Mouse (Mus musculus) hindbrain, embryonic 16.5 days (tissue): ENCODE measurements around the gene Dnajb5. TPM values are rescaled to one million over a fixed set of nuclear protein-coding genes. Genes with fewer than 3 reads are reported as not detected.
"Not testable (repeated sequence)": the region's sequence is repeated elsewhere in the genome, so short reads cannot be mapped to it uniquely, and the experiment has no call there.

Source experiments
- ATAC-seq: fragments of 200-750 bp; cut with Nextera tagmentation; 2 replicates; pipeline ENCODE4 v1.8.0; 2017; ENCODE audit warnings: moderate TSS enrichment, moderate library complexity
- H3K27ac ChIP-seq: fragments of 300-500 bp; sonication (generic); 2 replicates; pipeline ENCODE4 v1.5.1; 2014; ENCODE audit warnings: low read depth, mild to moderate bottlenecking, control low read depth, low read length, moderate library complexity
- H3K27me3 ChIP-seq: fragments of 300-500 bp; sonication (generic); replicated peaks from 2 replicates; pipeline ENCODE4 v1.6.1; 2014; ENCODE audit warnings: low read length; ENCODE audit not compliant: control insufficient read depth, insufficient read depth
- H3K36me3 ChIP-seq: fragments of 300-500 bp; sonication (generic); 2 replicates; pipeline ENCODE4 v1.6.1; 2014; ENCODE audit warnings: mild to moderate bottlenecking, low read length, moderate library complexity, mixed read lengths; ENCODE audit not compliant: control insufficient read depth, insufficient read depth
- H3K4me1 ChIP-seq: fragments of 300-500 bp; sonication (generic); 2 replicates; pipeline ENCODE4 v1.6.1; 2014; ENCODE audit warnings: low read depth, low read length; ENCODE audit not compliant: control insufficient read depth, insufficient read depth
- H3K4me2 ChIP-seq: fragments of 300-500 bp; sonication (generic); 2 replicates; pipeline ENCODE4 v1.6.1; 2014; ENCODE audit warnings: mild to moderate bottlenecking, low read length, control low read depth, moderate library complexity
- H3K4me3 ChIP-seq: fragments of 300-500 bp; sonication (generic); 2 replicates; pipeline ENCODE4 v1.5.1; 2014; ENCODE audit warnings: mild to moderate bottlenecking, low read length, control low read depth, moderate library complexity
- H3K9ac ChIP-seq: fragments of 300-500 bp; sonication (generic); 2 replicates; pipeline ENCODE4 v1.6.1; 2014; ENCODE audit warnings: low read depth, mild to moderate bottlenecking, control low read depth, low read length, moderate library complexity
- H3K9me3 ChIP-seq: fragments of 300-500 bp; sonication (generic); 2 replicates; pipeline ENCODE4 v1.6.1; 2014; ENCODE audit warnings: mild to moderate bottlenecking, low read length, moderate library complexity; ENCODE audit not compliant: control insufficient read depth
- WGBS: fragments of 180-500 bp; shearing (Covaris S2); extraction: QIAGEN DNeasy Blood & Tissue Kit; methylation state at CpG from one replicate; pipeline ENCODE4 v1.1.7; 2014; 5-methylcytosine and 5-hydroxymethylcytosine counted together
- polyA plus RNA-seq: library from polyadenylated mRNA; unstranded; fragments of >200 nt; fragmentation: Nextera tagmentation; extraction: Ambion mirVana; gene quantifications from 2 replicates; pipeline ENCODE4 v1.2.1, GENCODE M21; 2015

The Dnajb5 gene
- polyA plus RNA-seq, 1 experiment from 2014 or later, result 45.7 TPM

DNA sequence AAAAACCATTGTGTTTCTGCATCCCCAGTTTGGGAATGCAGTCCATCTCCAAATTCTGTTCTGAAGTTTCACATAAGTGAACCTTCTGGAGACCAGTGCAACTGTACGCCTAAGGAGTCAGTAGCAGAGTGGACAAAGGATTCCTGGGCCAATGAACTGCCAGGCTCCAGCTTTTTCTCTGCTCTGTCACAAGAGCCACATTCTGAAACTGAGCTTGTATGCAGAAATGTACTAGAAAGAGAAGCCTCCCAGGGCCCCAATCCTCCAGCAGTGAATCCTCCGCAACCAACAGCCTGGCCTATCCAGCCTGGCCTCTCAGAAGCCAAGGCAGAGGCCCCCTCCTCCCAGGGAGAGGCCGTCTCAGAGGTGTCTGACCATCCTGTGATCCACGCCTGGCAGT, 23.3 kb downstream of the Dnajb5 start:
- 84% methylated on average over 4 of the region's 4 CpGs for WGBS

GRCm38 (mm10) chr4:42973868-42974267, 24.3 kb downstream of the Dnajb5 start:
- no peaks in the 10 kb centered on the region for H3K4me1 ChIP-seq
- ATAC-seq, result no peak
- 87% methylated on average over 5 of the region's 5 CpGs for WGBS
- no peak overlapping the region for H3K4me2 ChIP-seq
- peaks cover 7% of the 10 kb centered on the region for H3K36me3 ChIP-seq
- H3K27ac ChIP-seq, result no peak overlapping the region
- H3K4me3 ChIP-seq, result no peak overlapping the region
- H3K9ac ChIP-seq, result no peak overlapping the region
- no peaks in the 10 kb centered on the region for H3K27me3 ChIP-seq
- no peaks in the 10 kb centered on the region for H3K9me3 ChIP-seq

More for the DNA sequence above, 23.3 kb downstream of the Dnajb5 start:
- no peaks in the 10 kb centered on the region for H3K27me3 ChIP-seq
- H3K4me3 ChIP-seq, result no peak overlapping the region
- no peak overlapping the region for H3K9ac ChIP-seq
- H3K27ac ChIP-seq, result no peak overlapping the region
- no peaks in the 10 kb centered on the region for H3K9me3 ChIP-seq
- no peak for ATAC-seq
- no peaks in the 10 kb centered on the region; the same call in 1 of the 2 replicates for H3K36me3 ChIP-seq
- no peak overlapping the region for H3K4me2 ChIP-seq
- no peaks in the 10 kb centered on the region for H3K4me1 ChIP-seq

DNA sequence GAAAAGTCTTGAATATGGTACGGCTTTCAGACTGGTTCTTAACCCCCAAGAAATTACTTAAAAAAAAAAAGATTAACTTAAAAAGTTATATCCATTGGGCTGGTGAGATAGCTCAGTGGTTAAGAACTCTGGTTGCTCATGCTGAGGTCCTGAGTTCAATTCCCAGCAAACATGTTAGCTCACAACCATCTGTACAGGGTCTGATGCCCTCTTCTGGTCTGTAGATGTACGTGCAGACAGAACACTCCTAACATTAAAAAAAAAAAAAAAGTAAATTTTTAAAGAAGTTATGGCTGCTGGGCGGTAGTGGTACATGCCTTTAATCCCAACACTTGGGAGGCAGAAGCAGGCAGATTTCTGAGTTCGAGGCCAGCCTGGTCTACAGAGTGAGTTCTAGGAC, 28.4 kb downstream of the Dnajb5 start:
- H3K36me3 ChIP-seq, result peaks cover 19% of the 10 kb centered on the region
- no peak overlapping the region for H3K4me2 ChIP-seq
- H3K9me3 ChIP-seq, result no peaks in the 10 kb centered on the region
- H3K27me3 ChIP-seq, result no peaks in the 10 kb centered on the region
- ATAC-seq, result no peak
- 94% methylated on average over 4 of the region's 4 CpGs for whole genome bisulfite sequencing
- H3K27ac ChIP-seq, result no peak overlapping the region
- H3K9ac ChIP-seq, result no peak overlapping the region
- H3K4me3 ChIP-seq, result no peak overlapping the region
- H3K4me1 ChIP-seq, result no peaks in the 10 kb centered on the region

DNA sequence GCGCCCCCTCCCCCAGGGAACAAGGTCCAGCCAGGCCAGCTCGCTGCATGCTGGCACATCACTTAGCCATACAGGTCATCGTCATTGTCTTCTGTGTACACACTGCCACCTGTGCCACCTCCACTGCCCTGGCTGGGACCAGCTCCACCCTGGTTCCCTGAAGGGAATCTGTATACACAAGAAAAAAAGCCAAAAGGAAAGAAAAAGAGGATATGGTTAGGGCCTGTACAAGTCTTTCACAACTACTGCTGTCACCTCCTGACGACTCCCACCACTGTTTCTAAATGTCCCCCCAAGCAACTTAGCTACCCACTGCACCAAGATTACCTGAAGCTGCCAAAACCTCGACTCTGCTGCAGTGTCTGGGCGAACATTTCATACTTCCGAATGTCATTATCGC, 30.9 kb downstream of the Dnajb5 start:
- H3K9ac ChIP-seq, H3K9me3 ChIP-seq, H3K4me2 ChIP-seq, H3K4me1 ChIP-seq, H3K27me3 ChIP-seq, H3K27ac ChIP-seq, H3K4me3 ChIP-seq: not testable (repeated sequence)
- 93% methylated on average over 7 of the region's 8 CpGs for WGBS
- ATAC-seq, result peak; percentile 24; the same call in 1 of the 2 replicates
- peaks cover 33% of the 10 kb centered on the region for H3K36me3 ChIP-seq

DNA sequence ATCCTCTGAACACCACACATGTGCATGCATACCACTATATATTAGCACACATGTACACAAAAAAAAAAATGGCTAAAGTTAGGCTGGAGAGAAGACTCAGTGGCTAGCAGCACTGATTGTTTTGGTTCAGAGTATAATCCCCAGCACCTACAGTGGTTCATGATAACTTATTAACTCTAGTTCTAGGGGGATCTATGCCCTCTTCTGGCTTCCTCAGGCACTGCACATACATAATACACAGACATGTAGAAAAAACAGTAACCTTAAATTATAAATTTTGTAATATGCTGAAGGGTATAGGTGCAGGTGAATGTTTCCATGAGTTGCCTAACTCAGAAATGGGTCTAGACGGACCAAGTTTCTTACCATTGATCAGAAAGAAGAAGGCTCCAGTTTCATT, 38.7 kb downstream of the Dnajb5 start:
- Histone ChIP-seq H3K27ac (no peak overlapping the region), H3K9ac (no peak overlapping the region), H3K4me1 (no peaks in the 10 kb centered on the region), H3K9me3 (no peaks in the 10 kb centered on the region), H3K4me2 (no peak overlapping the region), H3K4me3 (no peak overlapping the region), H3K36me3 (peaks cover 65% of the 10 kb centered on the region), H3K27me3 (no peaks in the 10 kb centered on the region)
- WGBS, result 89% methylated on average over 1 of the region's 1 CpGs
- ATAC-seq, result no peak

DNA sequence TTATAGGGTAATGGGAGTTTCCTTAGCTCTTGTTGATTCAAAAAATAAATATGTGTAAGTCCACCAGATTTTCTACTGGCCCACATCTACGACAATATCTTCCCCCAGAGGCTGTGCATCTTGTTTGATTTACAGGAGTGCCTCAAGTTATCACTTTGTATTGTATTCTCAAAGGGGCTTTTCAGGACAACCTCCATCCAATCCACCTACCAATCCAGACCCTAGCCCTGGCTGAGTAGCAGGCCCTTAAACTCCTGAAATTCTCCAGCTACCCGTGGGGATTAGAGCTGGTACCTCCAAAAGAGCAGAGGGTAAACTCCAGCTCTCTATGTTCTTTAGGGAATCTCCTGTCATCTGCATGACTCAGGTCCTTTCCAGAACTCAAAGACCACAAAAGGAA, 48.4 kb downstream of the Dnajb5 start:
- 76% methylated on average over 2 of the region's 2 CpGs for WGBS
- no peak overlapping the region for H3K9ac ChIP-seq
- peak overlapping the region; percentile 86 for H3K4me3 ChIP-seq
- no peaks in the 10 kb centered on the region for H3K27me3 ChIP-seq
- H3K27ac ChIP-seq, result no peak overlapping the region
- no peak for ATAC-seq
- no peaks in the 10 kb centered on the region for H3K9me3 ChIP-seq
- H3K4me2 ChIP-seq, result peak overlapping the region; percentile 82
- peaks cover 18% of the 10 kb centered on the region for H3K36me3 ChIP-seq
- peaks cover 20% of the 10 kb centered on the region for H3K4me1 ChIP-seq

DNA sequence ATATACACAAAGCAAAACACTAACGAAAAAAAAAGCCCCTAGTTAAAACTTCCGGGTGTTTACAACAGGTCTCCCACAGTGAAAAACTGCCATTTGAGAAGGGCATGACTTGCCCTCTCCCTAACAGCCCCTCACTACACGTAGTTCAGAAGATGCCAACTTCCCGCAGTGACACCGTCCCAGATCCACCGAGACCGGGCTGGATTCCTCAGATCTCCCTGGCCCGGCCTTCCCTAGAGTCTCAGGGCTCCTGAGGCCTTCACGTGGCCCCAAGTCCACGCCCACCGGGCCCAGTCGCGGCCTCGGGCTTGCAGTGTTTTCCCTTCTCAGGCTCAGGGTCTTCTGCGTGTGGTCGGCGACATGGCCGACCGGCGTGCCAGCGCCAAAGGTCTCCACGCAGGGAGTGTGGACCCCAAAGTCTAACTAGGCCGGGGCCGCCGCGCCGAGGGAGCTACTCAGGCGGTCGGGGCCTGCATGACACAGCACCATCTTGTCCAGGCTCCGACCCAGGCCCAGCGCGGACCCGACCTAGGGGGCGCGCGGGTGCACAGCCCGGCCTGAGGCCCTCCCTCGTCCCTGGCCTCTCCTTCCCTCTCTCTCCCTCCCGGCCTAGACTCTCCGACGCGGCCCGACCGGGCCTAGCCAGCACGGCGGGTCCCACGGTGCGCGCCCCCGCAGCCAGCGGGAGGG, 50.0 kb downstream of the Dnajb5 start:
- Histone ChIP-seq H3K4me3 (peak overlapping the region; percentile 86), H3K9me3 (no peaks in the 10 kb centered on the region), H3K9ac (peak overlapping the region; percentile 94), H3K36me3 (peaks cover 5% of the 10 kb centered on the region), H3K4me1 (peaks cover 20% of the 10 kb centered on the region), H3K27ac (peak overlapping the region; percentile 98), H3K4me2 (peak overlapping the region; percentile 82), H3K27me3 (no peaks in the 10 kb centered on the region)
- under 1% methylated on average over 44 of the region's 51 CpGs for WGBS
- peak; percentile 70 for ATAC-seq

GRCm38 (mm10) chr4:43000141-43000986, 50.8 kb downstream of the Dnajb5 start, which contains the start of gene Vcp:
Gene Vcp (minus strand): TSS chr4:43000507.
- not testable (repeated sequence) for H3K36me3 ChIP-seq, H3K27me3 ChIP-seq, H3K9me3 ChIP-seq
- Histone ChIP-seq H3K4me3 (peak within 1 kb of the TSS; percentile 86), H3K27ac (peak within 1 kb of the TSS; percentile 98), H3K9ac (peak within 1 kb of the TSS; percentile 94), H3K4me1 (peaks cover 20% of the 10 kb centered on the region), H3K4me2 (peak within 1 kb of the TSS; percentile 82)
- under 1% methylated on average over 46 of the region's 56 CpGs for WGBS
- ATAC-seq, result peak; percentile 99

- no peak for ATAC-seq
- H3K4me2 ChIP-seq, result no peak overlapping the region
- WGBS, result 80% methylated on average over 2 of the region's 2 CpGs
Observed at GRCm38 (mm10) chr4:43001272-43001671, 51.7 kb downstream of the Dnajb5 start.

More at GRCm38 (mm10) chr4:43001272-43001671, 51.7 kb downstream of the Dnajb5 start:
- Histone ChIP-seq H3K36me3 (no peaks in the 10 kb centered on the region), H3K27ac (peak overlapping the region; percentile 58), H3K9me3 (no peaks in the 10 kb centered on the region), H3K27me3 (no peaks in the 10 kb centered on the region), H3K4me1 (peaks cover 20% of the 10 kb centered on the region), H3K9ac (no peak overlapping the region), H3K4me3 (no peak overlapping the region)
